Mouse (Mus musculus): Measurements from ENCODE around the gene Zbtb6. TPM values are rescaled to one million over a fixed set of nuclear protein-coding genes. Genes with fewer than 3 reads are reported as not detected.

The Zbtb6 gene
- polyA plus RNA-seq (2015; fragmentation: Illumina TruSeq; extraction: RNeasy Lipid Tissue Mini Kit (QIAGEN cat#74804); ENCODE audit: insufficient read depth, low read depth, low replicate concordance), result 2.0 TPM

DNA sequence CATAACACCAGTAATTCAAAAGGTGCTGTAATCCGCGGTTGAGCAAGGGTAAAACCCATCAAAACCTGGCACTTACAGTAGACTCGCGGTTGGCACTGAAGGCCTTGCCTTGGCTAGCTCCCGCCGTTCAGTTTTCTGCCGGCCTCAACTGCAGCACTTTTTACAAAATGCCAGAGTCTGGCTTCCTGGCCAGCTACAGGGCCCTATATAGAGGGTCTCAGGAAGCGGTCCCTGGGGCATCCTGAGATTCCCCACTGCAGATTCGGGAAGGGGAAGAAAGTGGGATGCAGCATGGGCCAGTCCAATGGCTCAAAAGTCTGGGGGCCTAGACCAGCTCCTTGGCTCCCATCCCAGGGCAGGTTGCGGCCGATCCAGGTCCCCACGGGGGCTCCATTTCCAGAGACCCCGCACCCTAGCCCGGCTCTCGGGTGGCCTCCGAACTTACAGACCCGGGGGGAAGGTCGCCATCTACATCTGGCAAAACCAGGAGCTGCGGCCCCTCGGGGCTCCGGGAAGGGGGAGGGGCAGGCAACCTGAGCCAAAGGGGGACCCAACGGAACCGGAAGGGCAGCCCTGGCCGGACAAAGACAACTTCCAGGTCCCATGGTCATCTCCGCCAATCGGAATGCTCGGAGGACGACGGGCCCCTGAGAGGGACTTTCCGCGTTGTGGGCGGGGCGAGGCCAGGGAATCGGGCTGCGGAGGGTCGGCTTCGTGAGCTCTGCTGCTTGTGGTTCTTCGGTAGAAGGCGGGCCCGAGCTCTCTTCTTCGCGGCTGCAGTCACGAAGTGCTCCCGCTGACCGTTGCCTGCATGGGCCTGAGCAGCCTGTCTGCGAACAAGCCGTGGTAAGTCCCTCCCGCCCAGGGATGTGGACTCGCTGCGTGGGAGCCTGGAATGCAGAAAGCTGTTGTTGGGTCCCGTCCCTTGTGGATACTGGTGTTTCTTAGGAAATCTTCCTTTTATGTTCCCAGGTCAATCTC is at the start of gene Zbtb6, which contains the start of the genes Zbtb26 and Rabgap1:
TSS of gene Zbtb6 (minus strand) at position 561 of the 981 bp plus-strand sequence.
TSS of gene Zbtb26 (minus strand) at position 525 of the 981 bp plus-strand sequence.
TSS of gene Rabgap1 (plus strand) at position 669 of the 981 bp plus-strand sequence.

DNA sequence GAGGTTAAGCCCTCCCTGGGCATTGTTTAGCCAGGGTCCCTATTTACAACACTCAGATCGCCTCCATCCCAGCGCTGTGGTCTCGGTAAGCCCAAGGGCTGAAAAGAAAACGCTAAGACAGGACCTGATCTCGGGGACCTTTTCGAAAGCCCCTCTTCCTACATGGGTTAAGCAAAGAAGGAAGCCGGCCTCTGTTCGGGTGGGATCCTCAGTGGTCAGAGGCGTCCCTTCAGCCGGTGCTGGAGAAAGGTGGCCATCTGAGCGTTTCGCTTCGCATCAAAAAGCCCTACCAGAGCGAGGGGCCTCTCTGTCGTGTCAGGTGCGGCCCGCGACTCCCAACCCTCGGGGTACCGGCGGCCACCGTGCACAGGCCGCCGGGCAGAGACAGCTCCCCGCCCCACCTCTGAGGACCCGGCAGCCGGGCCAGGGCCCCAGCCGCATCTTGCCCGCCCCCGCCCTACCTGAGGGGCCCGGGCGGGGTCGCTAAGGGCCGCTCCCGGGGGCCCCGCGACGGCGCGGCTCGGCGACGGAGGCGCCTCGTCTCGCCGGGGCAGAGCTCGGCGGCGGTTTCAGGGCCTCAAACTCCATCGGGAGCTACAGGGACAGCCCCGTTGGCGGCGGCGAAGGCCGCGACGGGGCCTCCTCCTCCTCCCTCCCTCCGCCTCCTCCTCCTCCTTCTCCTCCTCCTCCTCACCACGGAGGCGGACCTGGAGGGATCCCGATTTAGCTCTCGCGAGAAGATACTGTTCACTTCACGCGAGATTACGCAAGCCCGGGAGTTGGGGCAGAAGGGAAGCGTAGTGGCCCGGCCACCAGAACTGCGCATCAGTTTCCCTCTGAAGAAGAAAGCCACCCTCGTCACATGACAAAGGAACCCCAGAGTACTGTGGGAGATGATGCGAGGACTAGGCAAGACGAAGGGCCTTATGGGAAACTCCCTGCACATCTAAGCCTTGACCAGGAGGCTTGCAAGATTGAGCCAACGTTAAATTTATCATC is 20.4 kb downstream of the Zbtb6 start, which contains the start of gene Rc3h2:
TSS of gene Rc3h2 (minus strand) at position 598 of the 999 bp plus-strand sequence.

Other genes with a start within 250 kb of the Zbtb6 start
- not detected for gene Olfr366, start 231.6 kb downstream of the Zbtb6 start, polyA plus RNA-seq (2015; fragmentation: Illumina TruSeq; extraction: RNeasy Lipid Tissue Mini Kit (QIAGEN cat#74804); ENCODE audit: insufficient read depth, low read depth, low replicate concordance)
- not detected for gene Olfr368, start 116.7 kb downstream of the Zbtb6 start, polyA plus RNA-seq (2015; fragmentation: Illumina TruSeq; extraction: RNeasy Lipid Tissue Mini Kit (QIAGEN cat#74804); ENCODE audit: insufficient read depth, low read depth, low replicate concordance)
- 4.9 TPM for gene Pdcl, start 83.8 kb downstream of the Zbtb6 start, polyA plus RNA-seq (2015; fragmentation: Illumina TruSeq; extraction: RNeasy Lipid Tissue Mini Kit (QIAGEN cat#74804); ENCODE audit: insufficient read depth, low read depth, low replicate concordance)
- gene Rc3h2, start 20.3 kb downstream of the Zbtb6 start, polyA plus RNA-seq (2015; fragmentation: Illumina TruSeq; extraction: RNeasy Lipid Tissue Mini Kit (QIAGEN cat#74804); ENCODE audit: insufficient read depth, low read depth, low replicate concordance), result 5.2 TPM
- gene Zbtb26, start within 50 bp of the Zbtb6 start, polyA plus RNA-seq (2015; fragmentation: Illumina TruSeq; extraction: RNeasy Lipid Tissue Mini Kit (QIAGEN cat#74804); ENCODE audit: insufficient read depth, low read depth, low replicate concordance), result 0.87 TPM
- gene Rabgap1, start 108 bp upstream of the Zbtb6 start, polyA plus RNA-seq (2015; fragmentation: Illumina TruSeq; extraction: RNeasy Lipid Tissue Mini Kit (QIAGEN cat#74804); ENCODE audit: insufficient read depth, low read depth, low replicate concordance), result 8.5 TPM
- not detected for gene Gpr21, start 73.2 kb upstream of the Zbtb6 start, polyA plus RNA-seq (2015; fragmentation: Illumina TruSeq; extraction: RNeasy Lipid Tissue Mini Kit (QIAGEN cat#74804); ENCODE audit: insufficient read depth, low read depth, low replicate concordance)